Mouse (Mus musculus): Measurements from ENCODE around the gene Gm28539.
"Not testable (repeated sequence)": the region's sequence is repeated elsewhere in the genome, so short reads cannot be mapped to it uniquely, and the experiment has no call there.

Gene Gm28539

GRCm38 (mm10) chr16:18849521-18850190, 13.3 kb downstream of the Gm28539 start:
- not testable (repeated sequence) for DNase-seq (ENCODE audit: low spot score in 2 of 2)

DNA sequence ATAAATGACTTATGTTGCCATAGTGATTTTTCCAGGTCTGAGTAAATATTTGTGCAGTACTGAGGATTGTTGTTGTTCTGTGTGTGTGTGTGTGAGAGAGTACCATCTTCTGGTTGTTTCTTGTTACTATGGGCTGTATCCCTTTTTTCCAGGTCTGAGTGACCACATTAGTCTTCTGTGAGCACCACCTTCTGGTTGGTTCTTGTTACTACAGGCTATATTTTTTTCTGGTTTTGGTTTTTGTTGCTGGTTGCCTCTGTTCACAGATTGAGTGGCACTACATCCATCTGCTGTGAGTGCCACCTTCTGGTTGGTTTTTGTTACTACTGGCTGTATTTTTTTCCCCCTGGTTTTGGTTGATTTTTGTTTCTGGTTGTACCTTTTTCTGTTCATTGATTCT, 22.2 kb downstream of the Gm28539 start:
- DNase-seq (ENCODE audit: low spot score in 2 of 2): no peak

DNA sequence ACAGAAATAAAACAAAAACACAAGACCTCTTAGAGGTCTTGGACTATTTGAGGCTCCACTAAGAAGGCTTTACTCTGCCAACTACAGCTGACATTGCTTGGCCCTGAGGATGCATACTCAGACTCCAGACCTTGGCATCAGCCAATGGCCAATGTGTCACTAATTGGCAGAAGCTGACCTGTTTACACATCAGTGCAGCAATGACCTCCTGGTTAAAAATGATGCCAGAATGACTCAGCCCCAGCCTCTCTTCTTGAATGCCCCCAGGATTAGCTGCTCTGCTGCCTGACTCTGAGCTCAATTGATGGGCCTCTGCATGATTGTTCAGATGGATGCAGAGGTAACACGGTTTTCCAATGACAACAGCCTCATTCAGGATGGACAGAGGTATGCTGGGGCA, 23.8 kb downstream of the Gm28539 start:
- DNase-seq (ENCODE audit: low spot score in 2 of 2): no peak

DNA sequence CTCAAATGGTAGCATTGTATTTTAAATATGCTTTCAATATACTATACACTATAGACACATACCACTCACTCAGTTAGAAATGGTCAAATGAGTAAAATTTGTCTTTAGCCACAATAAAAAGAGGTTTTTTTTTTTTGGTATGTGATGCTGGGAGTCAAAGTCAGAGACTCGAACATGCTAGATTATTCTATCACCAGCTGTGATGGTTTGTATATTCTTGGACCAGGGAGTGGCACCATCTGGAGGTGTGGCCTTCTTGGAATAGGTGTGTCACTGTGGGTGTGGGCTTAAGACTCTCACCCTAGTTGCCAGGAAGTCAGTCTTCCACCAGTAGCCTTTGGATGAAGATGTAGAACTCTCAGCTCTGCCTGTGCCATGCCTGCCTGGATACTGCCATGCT, 34.1 kb downstream of the Gm28539 start:
- DNase-seq (ENCODE audit: low spot score in 2 of 2): not testable (repeated sequence)

GRCm38 (mm10) chr16:18876091-18876441, 39.7 kb downstream of the Gm28539 start:
- no peak for DNase-seq (ENCODE audit: low spot score in 2 of 2)

DNA sequence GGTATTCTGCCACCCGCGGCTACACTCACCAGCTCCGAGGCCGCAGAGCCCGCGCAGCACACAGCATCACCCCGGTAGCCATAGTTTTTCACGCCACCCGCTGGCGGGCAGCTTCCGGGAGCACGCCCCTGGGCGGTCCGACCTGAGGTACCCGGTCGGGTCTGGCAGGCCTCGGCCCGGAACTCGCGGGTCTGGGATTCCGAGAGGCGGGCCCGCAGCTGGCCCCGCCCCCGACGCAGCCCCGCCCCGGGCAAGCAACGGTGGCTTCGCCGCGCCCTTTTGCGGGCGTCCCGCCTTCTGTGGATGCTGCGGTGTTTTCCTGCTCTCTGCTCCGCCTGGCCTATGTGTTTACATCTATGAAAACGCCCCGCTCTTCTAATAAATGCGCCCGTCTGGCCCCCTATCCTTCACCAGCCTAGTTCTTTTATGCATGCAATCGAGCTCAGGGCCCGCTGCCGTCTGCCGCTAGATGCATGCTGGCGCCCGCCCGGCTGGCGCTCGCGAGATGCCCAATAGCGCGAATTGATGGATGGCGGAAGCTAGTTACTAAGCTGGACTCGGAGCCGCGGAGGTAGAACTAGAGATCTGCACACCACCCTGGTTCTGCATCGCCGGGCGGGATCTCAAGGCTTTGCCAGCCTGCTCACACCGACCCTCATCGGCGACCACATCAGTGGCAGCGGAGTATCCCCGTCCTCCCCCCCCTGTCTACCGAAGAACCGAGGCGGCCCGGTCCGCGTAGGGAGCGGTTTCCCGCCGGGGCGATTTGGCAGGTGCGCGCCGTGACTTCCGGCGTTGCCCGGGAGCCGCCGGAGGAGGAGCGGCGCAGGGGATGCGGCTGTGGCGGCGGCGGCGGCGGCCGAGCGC, 40.3 kb downstream of the Gm28539 start, which contains the start of the genes Mrpl40 and Hira:
Mrpl40 (minus strand) TSS at position 421 of the 867 bp plus-strand sequence.
Hira (plus strand) TSS at position 596 of the 867 bp plus-strand sequence.
- DNase-seq (ENCODE audit: low spot score in 2 of 2): peak; percentile 90 to 93

GRCm38 (mm10) chr16:18877386-18878090, 41.2 kb downstream of the Gm28539 start:
- DNase-seq (ENCODE audit: low spot score in 2 of 2): peak; percentile 57 to 66

DNA sequence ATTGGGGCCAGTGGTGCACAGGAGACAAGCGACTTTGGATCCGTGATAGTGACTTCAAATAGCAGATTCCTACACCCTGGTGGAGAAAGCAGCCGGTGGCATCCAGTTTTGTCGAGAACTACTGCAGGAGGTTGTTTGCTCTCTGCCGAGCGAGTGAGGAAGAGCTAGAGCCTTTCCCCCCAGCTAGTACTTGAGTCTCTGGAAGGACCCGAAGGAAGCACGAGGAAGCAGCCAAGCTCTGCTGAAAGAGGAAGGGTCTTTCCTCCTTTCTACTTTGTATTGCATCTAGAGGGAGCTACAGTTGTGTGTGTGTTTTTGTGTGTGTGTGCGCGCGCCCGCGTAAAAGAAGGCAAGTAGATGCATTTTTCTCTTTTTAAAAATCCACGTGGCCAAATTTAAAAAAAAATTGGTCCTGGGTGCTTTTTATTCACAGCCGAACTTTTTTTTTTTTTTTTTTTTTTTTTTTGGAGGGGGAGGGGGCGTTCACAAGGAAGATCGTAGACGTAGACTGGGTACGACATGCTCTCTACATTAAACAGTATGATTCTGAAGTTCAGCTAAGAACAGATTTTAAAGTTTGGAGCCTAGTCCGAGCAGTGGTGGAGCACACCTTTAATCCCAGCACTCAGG, 41.8 kb downstream of the Gm28539 start:
- DNase-seq (ENCODE audit: low spot score in 2 of 2): peak in 1 of 2 experiments; percentile 24

DNA sequence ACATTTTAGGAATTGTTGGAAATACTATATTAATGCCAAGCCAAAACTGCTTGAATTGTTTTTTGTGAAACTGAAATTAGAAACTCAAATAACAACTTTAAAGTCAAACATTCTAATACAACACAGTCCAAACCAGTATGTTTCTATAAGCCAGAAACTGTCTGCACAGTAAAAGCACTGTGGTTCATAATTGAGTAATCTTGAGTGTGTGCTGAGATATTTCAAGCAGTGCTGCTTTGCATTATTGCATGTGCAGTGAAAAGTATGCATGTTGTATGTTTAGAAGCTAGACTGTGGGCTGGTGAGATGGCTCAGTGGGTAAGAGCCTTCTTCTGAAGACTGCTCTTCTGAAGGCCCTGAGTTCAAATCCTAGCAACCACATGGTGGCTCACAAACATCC, 47.7 kb downstream of the Gm28539 start:
- no peak for DNase-seq (ENCODE audit: low spot score in 2 of 2)

- DNase-seq (ENCODE audit: low spot score in 2 of 2): no peak
These were observed 57.5 kb downstream of the Gm28539 start for GRCm38 (mm10) chr16:18893840-18894372.

GRCm38 (mm10) chr16:18895249-18895648, 58.9 kb downstream of the Gm28539 start:
- no peak for DNase-seq (ENCODE audit: low spot score in 2 of 2)

GRCm38 (mm10) chr16:18896429-18896828, 60.0 kb downstream of the Gm28539 start:
- no peak for DNase-seq (ENCODE audit: low spot score in 2 of 2)

GRCm38 (mm10) chr16:18905648-18906047, 69.3 kb downstream of the Gm28539 start:
- no peak for DNase-seq (ENCODE audit: low spot score in 2 of 2)

GRCm38 (mm10) chr16:18916064-18916463, 79.7 kb downstream of the Gm28539 start:
- no peak for DNase-seq (ENCODE audit: low spot score in 2 of 2)

DNA sequence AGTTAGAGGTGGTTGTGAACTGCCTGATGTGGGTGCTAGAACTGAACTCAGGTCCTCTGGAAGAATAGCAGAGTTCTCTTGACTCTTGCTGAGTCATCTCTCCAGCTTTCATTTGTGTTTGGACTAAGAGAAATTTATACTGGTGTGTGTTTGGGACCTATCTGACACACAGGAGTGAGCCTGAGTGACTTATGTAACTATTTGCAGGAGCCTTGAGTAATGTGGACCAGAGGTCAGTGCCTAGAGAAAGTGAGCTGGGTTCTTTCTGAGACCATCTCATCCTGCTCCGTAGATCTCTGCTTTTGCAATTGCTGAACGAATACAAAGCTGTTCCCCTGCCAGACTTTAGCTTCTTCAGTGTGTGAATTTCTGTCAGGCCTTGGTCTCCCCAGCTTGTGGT, 85.4 kb downstream of the Gm28539 start:
- no peak for DNase-seq (ENCODE audit: low spot score in 2 of 2)

DNA sequence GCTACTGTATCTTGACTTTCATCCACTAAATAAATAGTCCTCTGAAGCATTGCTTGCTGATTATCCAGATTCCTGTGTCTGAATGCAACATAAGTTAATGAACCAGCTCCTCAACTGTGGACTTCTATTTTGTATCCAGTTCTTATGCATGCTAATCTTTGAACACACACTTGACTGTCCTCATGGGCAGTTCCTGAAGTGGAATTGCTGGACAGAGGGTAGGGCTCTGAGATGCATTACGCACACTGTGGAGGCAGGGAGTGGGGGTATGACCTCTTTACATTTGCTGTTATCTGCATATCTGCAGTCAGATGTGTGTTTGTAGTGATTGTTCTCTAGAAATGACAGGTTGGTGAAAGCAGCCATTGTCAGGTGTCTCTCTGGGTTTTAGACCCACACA, 91.6 kb downstream of the Gm28539 start:
- no peak for DNase-seq (ENCODE audit: low spot score in 2 of 2)

DNA sequence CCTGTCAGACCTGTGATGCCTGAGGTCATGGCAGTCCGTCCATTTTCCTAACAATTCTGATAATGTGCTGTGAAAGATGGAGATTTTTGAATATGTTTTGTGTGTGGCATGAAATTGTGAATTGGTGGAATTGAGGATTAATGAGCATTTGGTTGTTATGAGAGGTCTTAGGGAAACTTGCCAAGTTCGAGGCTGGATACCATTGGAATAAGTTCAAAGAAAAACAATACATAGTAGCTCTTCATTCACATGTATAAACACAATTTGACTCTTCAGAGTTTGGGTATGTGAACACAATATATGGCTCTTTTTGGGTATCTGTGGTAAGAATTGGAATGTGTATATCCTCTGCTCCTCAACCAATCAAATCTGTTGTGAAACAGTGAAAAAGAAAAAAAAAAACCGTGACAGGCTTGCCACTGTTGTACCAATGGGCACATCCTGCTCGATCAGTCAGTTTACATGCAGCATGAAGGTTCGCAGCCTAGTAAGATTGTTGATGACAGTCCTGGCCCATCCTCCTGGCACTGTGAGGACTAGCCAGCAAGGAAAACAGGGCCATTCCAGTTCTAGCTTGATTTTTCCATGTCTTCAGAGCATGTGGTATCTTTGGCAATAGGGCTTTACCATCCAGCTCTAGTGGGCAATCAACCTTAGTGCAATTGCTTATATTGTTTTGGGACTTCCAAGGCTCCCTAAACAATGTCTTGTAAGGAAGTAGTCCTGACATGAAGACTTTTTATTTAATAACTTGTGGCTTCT, 102.1 kb downstream of the Gm28539 start:
- no peak for DNase-seq (ENCODE audit: low spot score in 2 of 2)

- DNase-seq (ENCODE audit: low spot score in 2 of 2): no peak
These were observed 107.5 kb downstream of the Gm28539 start for GRCm38 (mm10) chr16:18943906-18944305.

- DNase-seq (ENCODE audit: low spot score in 2 of 2): no peak
These were observed 112.6 kb downstream of the Gm28539 start for GRCm38 (mm10) chr16:18948941-18949340.

GRCm38 (mm10) chr16:18950351-18950750, 114.0 kb downstream of the Gm28539 start:
- DNase-seq (ENCODE audit: low spot score in 2 of 2): no peak

GRCm38 (mm10) chr16:18952813-18953212, 116.4 kb downstream of the Gm28539 start:
- DNase-seq (ENCODE audit: low spot score in 2 of 2): no peak

Measured in frontal cortex, postnatal 10 days (tissue).